Mouse (Mus musculus) left cerebral cortex, postnatal 10 days (tissue): ENCODE data around the gene 4930539E08Rik. TPM values are rescaled to one million over a fixed set of nuclear protein-coding genes. Genes with fewer than 3 reads are reported as not detected.

Source experiments
- DNase-seq, 2 experiments: peaks; one replicate each; pipeline ENCODE4 v3.0.0; 2021 to 2022; ENCODE audit warnings: low spot score in 2 of 2, mixed read lengths in 1 of 2; ENCODE audit errors: extremely low spot score in 1 of 2
- intact Hi-C: fragments of 180-260 bp; cut with DNase I; formaldehyde crosslinking; loops from one replicate; pipeline ENCODE4 v1.15.1; 2025
- total RNA-seq, 2 experiments: library from RNA; stranded (reverse); gene quantifications; 2 replicates each; pipeline ENCODE4 v1.2.3; 2021

4930539E08Rik gene
- 10 to 100 TPM; 10.9 to 13.5 TPM for total RNA-seq

DNA sequence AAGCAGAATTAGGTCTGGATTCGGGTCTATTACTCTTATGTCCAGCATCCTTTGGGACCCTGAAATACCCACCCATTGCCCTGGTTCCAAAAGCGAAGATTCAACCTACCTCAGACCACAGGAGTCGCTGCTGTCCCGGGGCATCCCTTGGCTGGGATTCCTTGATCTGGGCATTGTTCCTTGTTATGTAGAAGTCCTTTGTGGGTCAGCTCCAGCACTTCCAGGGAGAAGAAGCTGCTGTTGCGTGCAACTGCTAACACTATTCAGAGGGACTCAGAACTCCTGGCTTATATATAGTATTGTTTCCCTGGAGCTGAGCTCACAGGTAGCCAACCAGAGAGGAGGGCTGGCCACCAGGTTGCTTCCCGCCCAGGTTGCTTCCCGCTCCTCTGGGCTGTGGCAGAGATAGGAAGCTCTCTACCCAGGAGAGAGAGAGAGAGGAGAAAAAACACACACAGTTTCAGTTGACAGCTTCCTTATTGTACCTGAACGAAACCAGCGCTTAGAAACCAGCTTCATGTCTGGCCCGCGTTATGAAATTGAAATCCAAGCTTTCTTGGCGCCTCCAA lies at the start of gene 4930539E08Rik:
TSS of gene 4930539E08Rik (minus strand) at position 265 of the 569 bp plus-strand sequence.
- DNase-seq, result no peak
- intact Hi-C loops, result no loop called here

DNA sequence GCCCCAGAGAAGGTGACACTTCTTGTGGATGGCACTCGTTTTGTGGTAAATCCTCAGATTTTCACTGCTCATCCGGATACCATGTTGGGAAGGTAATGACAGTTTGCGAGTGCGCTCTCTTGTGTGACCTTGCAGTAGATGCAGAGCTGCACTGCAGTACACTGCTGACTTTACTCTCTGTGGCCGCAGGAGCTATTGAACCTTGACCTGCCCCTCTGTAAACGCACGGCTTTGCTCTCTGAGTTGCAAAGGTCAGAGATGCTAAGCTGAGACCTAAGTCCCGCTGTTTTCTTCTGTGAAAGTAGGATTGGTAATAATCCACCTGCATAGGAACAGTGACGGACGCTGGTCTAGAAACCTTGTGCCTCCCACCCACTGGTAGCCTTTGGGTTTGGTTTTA lies 46.5 kb upstream of the 4930539E08Rik start:
- intact Hi-C loops, result no loop called here
- DNase-seq, result no peak

DNA sequence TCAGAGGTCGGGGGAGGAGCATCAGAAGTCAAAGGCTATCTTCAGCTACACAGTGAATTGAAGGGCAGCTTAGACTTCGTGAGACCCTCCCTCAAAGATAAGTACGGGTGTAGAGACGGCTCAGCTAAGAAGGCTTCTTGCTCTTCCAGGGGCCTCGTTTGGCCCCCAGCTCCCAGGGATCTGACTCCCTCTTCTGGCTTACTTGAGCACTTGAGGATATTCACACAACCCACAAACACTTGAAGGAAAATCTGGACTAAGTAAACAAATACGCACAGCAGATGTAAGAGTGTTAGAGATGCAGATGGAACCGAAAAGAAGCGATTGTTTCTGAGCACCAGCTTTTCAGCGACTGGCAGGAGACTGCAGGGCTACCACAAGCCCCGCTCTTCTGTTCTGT lies 45.5 kb upstream of the 4930539E08Rik start:
- no peak for DNase-seq
- intact Hi-C loops, result no loop called here

DNA sequence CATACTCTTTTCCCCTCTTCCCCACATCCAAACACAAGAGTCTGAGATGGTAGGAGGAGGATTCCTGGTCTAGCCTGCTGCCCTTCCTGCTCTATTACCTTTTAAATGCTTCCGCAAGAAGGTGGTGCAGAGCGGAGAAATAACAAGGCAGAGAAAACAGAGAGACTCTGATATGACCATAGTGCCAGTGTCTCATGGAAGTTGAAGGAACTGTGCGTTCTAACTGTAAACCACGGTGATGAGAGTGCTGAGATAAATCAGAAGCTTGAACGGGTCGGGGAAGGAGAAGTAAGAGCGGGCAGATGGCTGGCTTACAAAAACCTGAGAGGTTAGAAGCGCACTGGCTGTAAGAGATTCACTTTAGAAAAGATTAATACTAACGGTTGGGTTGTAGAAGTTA lies 39.3 kb upstream of the 4930539E08Rik start:
- DNase-seq, result no peak
- intact Hi-C loops, result no loop called here

DNA sequence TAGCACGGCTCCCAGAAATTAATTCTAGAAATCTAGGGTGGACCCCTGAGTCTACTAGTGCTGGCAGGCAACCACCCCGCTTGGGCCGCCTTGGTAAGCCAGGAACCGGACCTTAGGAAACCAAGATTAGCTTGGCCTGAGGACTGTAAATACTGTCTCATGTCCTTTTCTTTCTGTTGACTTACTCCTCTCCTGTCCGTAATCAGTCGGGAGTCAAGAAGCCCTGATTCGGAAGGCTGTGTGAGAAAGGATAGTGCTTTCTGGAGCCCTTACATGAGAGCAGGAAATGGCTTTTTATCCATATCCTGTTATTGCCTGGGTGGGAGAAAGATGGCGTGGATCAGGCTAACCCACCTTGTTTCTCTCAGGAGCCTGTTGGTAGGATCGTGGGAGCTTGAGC lies 38.1 kb upstream of the 4930539E08Rik start:
- no peak for DNase-seq
- intact Hi-C loops, result no loop called here

DNA sequence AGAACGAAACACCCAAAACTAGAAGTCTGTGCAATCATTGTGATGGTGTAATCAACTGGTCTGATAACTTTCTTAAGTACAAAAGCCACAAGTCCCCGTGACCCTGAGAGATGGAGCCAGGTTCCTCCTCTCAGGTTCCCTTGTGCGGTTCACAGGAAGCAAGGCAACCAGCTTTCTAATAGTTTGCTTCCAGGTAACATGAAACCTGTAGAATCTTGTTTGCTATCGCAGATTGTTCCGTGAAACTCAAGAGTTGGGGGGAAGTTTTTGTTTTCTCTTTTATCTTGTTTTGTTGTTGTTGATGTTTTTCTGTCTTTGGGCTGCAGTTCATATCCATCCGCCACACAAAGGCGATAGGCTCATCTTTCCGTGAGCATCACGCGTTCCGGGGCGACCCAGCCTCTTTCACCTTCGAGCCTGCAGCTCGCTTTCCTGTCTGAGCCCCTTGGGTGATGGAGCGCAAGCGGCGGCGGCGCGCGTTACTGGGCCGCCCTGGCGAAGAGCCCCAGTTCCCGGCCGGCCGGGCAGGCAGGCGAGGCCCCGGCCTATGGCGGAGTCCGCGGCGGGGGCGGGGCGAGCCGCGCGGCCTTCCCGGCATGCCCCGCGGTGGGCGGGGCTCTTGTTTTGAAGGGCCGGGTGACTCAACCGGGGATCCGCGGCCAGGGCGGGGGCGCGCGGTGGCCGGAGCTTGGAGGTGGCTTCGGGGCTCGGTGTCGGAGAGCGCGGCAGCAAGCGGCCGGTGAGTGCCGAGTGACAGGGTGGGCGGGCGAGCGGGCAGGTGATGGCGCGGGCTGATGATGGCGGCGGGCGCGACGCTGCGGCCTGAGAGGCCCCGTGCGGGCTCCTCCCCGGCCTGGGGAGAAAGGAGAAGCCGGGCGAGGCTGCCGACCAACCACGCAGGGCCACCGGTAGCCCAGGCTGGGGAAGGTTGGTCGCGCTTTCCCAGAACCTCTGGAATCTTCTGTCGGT lies 37.0 kb upstream of the 4930539E08Rik start, which contains the start of gene Kctd20:
TSS of gene Kctd20 (plus strand) at position 120 of the 969 bp plus-strand sequence.
- peak; percentile 67 to 93 for DNase-seq
- intact Hi-C loops, result no loop called here

DNA sequence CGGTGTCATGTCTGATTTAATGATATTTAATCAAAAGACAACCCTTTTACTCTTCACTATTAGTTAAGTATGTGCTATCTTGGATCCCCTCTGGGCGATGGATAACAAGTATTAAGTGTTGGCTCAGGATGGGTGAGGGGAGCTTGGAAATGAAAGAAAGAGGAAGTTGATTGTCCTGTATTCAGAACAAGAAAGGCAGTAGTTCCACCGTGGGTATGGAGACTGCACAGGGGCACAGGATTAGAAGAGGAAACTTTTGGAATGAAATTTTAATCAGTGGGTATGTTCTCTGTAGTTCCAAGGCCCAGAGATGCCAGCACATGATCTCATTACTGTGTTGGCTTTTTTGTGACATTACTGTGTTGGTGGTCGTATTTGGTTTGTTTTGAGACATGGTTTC lies 35.6 kb upstream of the 4930539E08Rik start:
- no peak for DNase-seq
- intact Hi-C loops, result no loop called here

DNA sequence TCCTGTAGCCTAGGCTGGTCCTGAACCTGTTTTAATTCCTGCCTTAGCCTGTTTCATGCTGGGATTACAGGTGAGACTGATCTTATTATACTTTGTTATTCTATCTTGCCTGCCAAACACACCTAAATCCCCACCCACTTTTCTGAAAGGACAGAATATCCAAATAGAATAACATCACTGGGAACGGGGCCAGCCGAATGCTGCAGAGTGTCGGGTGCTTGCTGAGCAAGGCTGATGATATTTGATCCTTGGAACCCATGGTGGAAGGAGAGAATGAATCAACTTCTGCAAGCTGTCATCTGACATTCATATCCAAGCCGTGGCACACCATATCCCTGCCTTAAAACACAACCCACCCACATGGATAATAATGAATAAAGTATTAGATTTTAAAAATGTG lies 33.5 kb upstream of the 4930539E08Rik start:
- no peak for DNase-seq
- intact Hi-C loops, result no loop called here

DNA sequence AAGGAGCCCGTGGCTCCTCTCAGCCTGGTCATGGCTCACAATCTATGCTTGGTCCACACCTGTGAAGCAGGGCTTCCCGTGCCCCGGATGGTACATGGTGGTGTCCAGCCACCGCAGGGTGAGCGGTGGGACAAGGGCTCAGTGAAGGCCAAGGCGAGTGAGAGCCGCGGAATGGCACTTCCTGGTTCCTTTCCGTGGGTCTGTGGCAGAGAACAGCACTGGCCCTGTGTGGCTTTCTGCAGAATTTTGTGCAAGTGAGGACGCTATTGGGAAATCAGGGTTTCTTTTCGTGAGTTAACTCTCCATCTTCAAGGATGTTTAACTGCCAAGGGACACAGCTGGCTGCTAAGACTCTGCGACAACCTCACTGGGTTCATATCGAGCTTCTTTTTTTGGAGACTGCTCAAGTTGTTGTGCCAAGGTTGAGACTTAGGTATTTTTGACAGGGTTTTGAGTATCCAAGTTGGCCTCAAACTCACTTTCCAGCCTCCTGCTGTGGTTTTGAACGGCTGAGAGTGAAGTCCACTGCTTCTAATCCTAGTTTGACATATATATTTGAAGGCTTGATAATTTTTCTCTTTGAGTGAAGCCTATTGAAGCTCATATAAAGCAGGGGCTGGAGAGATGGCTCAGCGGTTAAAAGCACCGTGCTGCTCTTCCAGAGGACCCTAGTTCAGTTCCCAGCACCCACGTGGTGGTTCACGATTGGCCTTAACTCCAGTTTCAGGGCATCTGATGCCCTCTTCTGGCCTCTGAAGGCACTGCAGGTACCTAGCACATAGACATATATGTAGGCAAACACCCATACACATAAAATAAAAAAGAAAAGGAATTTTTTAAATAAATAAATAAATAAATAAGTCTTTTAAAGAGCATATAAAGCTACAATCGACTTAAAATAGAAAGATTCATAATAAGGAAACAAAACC lies 32.2 kb upstream of the 4930539E08Rik start:
- intact Hi-C loops, result no loop called here
- no peak for DNase-seq

DNA sequence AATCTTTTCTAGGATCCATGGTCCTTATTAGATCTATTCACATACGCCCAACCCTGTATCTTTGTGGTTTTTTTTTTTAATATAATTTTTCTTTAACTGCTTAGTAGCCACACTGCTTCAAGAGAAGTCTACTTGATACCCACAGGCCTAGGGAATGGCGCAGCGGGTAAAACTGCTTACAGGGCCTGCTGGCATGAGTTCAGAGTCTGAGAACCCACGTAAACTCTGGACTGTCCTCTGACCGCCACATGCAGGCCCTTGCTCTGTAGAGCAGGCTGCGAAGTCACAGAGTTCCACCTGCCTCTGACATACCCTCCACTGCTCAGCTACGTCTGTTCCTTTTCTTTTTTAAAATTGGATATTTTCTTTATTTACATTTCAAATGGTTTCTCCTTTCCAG lies 29.4 kb upstream of the 4930539E08Rik start:
- intact Hi-C loops, result no loop called here
- no peak for DNase-seq

DNA sequence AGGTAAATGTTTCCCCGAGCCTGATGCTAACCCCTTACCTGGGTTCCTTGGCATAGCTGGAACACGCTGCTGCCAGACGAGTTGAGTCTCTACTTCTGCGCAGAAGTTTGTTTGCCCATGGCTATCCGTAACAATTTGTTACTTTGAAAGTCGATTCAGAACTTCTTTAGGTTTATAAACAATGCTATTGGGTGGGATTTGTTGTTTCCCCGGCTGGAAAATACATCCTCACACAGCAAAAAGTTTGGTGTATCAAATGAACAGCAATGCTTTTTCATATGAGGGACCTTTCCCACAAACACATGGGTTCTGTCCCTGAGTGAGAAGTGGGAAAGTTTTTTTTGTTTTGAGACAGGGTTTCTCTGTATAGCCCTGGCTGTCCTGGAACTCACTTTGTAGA lies 28.6 kb upstream of the 4930539E08Rik start, which contains the start of gene Pxt1:
TSS of gene Pxt1 (minus strand) at position 101 of the 400 bp plus-strand sequence.
- intact Hi-C loops, result no loop called here
- DNase-seq, result no peak

DNA sequence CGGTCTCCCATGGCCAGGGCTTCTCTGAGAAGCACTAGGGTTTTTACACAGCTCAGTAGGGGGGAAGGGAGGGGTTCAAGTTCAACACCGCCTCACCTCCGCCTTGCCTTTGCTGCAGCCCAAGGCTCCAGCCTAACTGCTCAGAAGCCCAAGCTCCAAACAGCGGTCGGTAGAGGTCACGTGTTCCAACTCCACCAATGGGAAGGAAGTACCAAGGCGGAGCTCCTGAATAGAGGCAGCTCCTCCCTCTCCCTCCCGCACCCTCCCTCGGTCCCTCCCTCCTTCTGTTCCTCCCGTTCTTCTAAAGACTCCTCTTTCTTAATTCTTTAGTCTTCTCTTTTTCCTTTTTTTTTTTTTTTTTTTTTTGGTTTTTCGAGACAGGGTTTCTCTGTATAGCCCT lies 27.0 kb upstream of the 4930539E08Rik start:
- no peak for DNase-seq
- intact Hi-C loops, result no loop called here

DNA sequence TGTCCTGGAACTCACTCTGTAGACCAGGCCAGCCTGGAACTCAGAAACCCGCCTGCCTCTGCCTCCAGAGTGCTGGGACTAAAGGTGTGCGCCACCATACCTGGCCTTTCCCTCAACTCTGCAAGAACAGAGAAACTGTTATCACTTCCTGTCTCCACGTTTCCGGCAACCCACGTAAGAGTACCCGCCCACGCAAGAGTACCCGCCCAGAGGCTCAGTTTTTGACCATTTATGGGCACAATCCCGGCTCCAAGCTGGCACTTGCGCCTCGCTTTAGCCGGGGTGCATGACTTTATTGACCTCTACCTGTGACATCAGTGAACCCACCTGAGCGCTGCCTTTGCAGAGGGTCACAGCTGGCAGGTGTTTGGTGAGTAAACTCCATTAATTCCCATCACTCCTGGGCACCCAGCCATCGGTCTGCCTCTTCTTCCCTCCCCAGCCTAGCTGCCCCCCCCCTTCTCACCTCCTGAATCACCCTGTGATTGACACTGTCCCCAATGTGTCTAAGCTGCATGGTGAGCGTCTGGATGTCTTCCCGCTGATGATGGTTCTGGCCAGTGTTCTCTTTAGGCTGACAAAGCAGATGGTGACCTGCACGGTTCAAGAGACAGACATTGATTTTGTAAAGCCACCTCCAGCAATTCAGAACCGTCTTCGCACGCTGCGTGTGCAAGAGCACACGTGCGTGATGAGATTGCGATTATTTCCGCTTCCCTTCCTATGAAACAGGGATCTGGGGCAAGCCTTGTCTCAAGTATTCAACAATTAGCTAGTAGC lies 25.8 kb upstream of the 4930539E08Rik start:
- intact Hi-C loops, result no loop called here
- DNase-seq, result no peak

DNA sequence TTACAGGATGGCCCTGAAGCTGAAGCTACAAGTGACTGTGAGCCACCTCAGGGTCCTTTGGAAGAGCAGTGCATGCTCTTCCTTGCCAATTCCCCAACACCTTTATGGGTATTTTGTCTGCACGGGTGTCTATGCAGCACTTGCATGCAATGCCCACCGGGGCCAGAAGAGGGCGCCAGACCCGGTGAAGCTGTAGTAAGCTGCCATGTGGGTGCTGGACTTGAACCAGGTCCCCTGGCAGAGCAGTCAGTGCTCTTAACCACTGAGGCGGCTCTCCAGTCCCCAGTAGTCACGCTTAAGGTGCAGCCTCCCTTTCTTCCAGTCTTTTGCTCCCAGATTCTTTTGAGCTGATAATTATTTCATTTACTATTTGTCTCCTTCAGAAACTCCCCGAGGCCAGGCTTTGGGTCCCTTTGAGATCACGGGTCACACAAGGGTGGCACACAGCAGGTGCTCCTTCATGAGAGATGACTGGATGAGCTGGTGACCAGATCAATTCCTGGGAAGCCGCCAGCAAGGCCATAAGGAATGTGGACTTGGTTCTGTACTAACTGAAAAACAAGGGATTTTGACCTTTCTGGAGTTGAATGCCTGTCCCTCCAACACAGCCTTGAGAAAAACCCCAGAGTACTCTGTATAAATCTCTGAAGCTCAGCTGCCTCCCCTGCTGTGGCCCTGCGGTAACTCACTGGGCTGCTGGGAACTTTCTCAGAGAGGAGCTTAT lies 21.7 kb upstream of the 4930539E08Rik start:
- intact Hi-C loops, result no loop called here

DNA sequence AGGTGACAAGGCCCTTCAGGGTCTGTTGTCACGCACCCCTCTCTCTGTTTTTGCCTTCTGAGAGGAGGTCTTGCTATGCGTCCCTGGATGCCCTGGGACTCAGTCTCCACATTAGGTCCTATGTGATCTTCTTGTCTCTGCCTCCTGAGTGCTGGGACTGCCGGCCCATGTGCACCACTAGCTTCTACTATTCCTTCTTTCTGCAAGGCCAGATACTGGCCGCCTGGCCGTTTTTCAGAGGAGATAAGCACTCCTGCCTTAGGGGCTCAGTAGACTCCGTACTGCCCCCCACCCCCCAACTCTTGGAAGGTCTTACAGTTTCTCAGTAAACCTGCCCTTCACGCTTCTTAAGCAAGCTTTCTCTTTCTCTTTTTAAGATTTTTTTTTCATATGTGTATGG lies 21.0 kb upstream of the 4930539E08Rik start:
- intact Hi-C loops, result no loop called here
- no peak for DNase-seq

More for the DNA sequence above, 21.7 kb upstream of the 4930539E08Rik start:
- DNase-seq, result peak in 1 of 2 experiments; percentile 67

DNA sequence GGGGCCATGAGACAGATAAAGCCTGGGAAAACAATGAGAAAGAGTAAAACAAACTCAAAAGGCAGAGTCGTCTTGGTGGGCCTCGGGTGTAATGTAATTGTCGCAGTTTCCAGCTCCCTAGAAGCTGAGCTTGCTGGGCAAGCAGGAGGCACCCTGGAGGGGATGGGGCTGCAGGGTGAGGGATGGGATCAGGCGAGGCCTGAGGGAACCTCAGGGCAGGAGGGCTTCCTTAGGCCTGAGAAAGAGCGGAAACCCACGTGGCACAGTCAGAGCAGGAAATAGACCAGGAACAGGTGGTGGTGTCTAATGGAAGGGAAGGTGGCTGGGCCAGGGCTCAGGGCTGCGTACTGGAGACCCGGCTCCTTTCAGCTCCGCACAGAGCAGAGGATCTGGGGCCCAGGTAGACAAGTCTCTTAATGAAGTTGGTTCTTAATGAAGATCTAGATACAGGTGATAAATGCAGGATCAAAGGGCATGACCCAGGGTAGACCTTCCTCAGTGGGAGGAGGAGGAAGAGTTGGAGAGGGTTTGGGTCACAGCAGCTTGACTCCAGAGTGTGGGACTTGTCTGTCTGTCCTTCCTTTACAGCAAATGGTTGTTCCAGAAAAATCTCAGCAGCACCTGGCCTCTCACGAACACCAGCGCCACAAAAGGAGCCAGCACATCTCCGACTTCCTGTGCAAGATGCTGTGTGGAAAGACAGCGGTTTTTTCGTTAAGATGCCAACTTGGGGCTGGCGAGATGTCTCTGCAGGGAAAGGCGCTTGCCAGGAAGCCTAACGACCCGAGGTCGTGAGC lies 19.2 kb upstream of the 4930539E08Rik start:
- intact Hi-C loops, result no loop called here

DNA sequence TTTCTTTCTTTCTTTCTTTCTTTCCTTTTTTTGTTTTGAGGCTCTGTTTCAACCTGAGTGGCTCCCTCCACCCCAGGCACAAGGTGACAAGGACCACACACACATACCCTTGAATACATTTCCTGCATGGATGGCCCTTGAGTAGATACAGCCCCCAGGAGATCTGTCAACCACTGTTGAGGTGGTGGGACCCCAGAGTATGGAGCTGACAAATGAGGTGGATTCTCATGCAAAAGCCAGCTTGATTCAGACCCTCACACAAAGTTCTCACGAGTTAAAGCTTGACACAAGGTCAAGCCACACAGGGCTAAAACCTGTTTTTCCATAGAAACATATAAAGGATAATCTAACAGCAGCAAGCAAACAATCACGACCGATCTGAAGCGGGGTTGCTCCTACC lies 17.1 kb upstream of the 4930539E08Rik start:
- DNase-seq, result no peak
- intact Hi-C loops, result no loop called here

More for the DNA sequence above, 19.2 kb upstream of the 4930539E08Rik start:
- no peak for DNase-seq
